Mouse (Mus musculus): Measurements from ENCODE around the gene Cenps.

GRCm38 (mm10) chr4:149173661-149174060 lies 36.2 kb upstream of the Cenps start:
- TF ChIP-seq CTCF (IDR thresholded peaks at IDR 0.05; ENCODE audit: low read depth) (no peak), EP300 (IDR thresholded peaks at IDR 0.05; ENCODE audit: low read depth) (no peak)
